Mouse (Mus musculus): ENCODE results near the gene Tk2.

DNA sequence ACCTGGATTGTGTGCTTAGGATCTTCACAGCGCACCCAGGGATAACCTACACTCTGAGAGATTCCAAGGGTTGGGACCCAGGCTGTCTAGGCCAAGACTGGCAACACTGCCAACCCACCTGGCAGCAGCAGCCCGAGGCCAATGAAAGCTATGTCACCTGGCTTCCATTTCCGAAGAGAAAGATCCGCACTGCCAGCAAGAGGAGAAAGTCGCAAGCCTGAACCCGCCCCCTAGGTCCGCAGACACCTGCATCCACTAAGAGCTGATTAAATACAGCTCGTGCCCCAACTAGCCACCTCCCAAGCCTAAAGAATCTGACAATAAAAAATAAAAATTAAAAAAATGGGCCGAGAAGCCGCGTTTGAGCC lies 466 bp downstream of the Tk2 start:
- no peak for TF ChIP-seq POLR2A (IDR thresholded peaks at IDR 0.05; ENCODE audit: low read depth, low read length)
- no peak for TF ChIP-seq CTCF (IDR thresholded peaks at IDR 0.05; ENCODE audit: extremely low read depth, insufficient read length, insufficient replicate concordance, low read depth, low read length)
